Mouse (Mus musculus): ENCODE data around the gene St6galnac1. TPM values are rescaled to one million over a fixed set of nuclear protein-coding genes. Genes with fewer than 3 reads are reported as not detected.
A peak's percentile ranks its signal among the peaks of the same experiment; 100 is the strongest.

St6galnac1 gene
- polyA plus RNA-seq, 1 experiment from 2014 or later: not detected

DNA sequence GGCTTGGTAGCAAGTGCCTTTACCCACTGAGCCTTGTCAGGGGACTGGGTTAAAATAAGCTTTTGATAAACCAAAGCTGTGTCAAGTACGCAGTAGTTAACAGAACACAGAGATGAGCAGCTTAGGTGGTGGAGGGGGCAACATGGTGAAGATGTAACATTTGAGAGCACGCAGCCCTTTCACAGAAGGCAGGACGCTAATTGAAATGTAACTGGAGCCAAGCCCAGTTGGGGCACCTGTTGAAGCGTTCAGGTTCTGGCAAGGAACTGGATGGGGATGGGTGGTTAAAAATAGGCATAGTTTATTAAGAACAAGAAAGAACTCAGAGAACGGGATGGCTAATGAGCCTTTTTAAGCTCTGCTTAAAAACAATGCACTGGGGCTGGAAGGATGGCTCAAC lies 24.1 kb upstream of the St6galnac1 start:
- Histone ChIP-seq H3K27me3 (replicated peaks; ENCODE audit: control insufficient read depth, insufficient read depth, low read length) (no peaks in the 10 kb centered on the region), H3K9ac (ENCODE audit: low read depth, low read length) (no peak overlapping the region), H3K4me1 (replicated peaks; ENCODE audit: control insufficient read depth, insufficient read depth, low read length) (no peaks in the 10 kb centered on the region), H3K4me3 (ENCODE audit: low read depth, low read length) (no peak overlapping the region), H3K4me2 (no peak overlapping the region), H3K36me3 (ENCODE audit: control insufficient read depth, insufficient read depth, low read length) (no peaks in the 10 kb centered on the region), H3K27ac (ENCODE audit: low read depth, low read length) (no peak overlapping the region), H3K9me3 (ENCODE audit: control insufficient read depth, low read length) (no peaks in the 10 kb centered on the region)
- DNase-seq (ENCODE audit: low spot score): no peak
- ATAC-seq (replicated peaks; ENCODE audit: low FRiP score): no peak
- 85% methylated on average over 5 of the region's 5 CpGs for WGBS

- DNase-seq (ENCODE audit: low spot score) (no peak), ATAC-seq (replicated peaks; ENCODE audit: low FRiP score) (no peak)
- H3K4me2 ChIP-seq: no peak overlapping the region
- H3K9me3 ChIP-seq (ENCODE audit: control insufficient read depth, low read length): no peaks in the 10 kb centered on the region
- H3K27me3 ChIP-seq (replicated peaks; ENCODE audit: control insufficient read depth, insufficient read depth, low read length): no peaks in the 10 kb centered on the region
- H3K9ac ChIP-seq (ENCODE audit: low read depth, low read length): no peak overlapping the region
- 86% methylated on average over 10 of the region's 10 CpGs for WGBS
- H3K4me1 ChIP-seq (replicated peaks; ENCODE audit: control insufficient read depth, insufficient read depth, low read length): no peaks in the 10 kb centered on the region
- no peaks in the 10 kb centered on the region for H3K36me3 ChIP-seq (ENCODE audit: control insufficient read depth, insufficient read depth, low read length)
- H3K4me3 ChIP-seq (ENCODE audit: low read depth, low read length): no peak overlapping the region
- H3K27ac ChIP-seq (ENCODE audit: low read depth, low read length): no peak overlapping the region
Observed at GRCm38 (mm10) chr11:116784221-116784620, 8.9 kb upstream of the St6galnac1 start.

DNA sequence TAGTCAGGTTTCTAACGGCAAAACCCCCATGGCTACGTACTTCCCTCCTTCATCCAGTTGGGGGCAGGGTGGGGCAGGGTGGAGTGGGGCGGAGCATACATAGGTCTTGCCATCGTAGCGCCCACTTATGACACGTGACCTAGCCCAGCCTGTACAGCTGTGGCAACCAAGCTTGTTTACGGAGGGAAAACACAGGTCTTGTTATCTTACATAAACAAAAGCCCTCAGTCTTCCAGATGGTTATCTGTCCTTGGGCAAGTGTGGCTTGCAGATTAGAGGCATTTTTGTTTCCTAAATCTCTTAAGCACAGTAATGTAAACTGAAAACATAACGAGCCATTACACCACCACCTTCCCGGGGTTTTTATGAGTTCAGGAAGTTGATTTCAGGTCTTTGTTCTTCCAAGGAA lies 7.4 kb upstream of the St6galnac1 start:
- Histone ChIP-seq H3K9ac (ENCODE audit: low read depth, low read length) (no peak overlapping the region), H3K4me3 (ENCODE audit: low read depth, low read length) (no peak overlapping the region), H3K27ac (ENCODE audit: low read depth, low read length) (no peak overlapping the region), H3K4me2 (peak overlapping the region; percentile 6; the same call in 1 of the 2 replicates), H3K36me3 (ENCODE audit: control insufficient read depth, insufficient read depth, low read length) (no peaks in the 10 kb centered on the region), H3K4me1 (replicated peaks; ENCODE audit: control insufficient read depth, insufficient read depth, low read length) (no peaks in the 10 kb centered on the region), H3K27me3 (replicated peaks; ENCODE audit: control insufficient read depth, insufficient read depth, low read length) (no peaks in the 10 kb centered on the region), H3K9me3 (ENCODE audit: control insufficient read depth, low read length) (no peaks in the 10 kb centered on the region)
- ATAC-seq (replicated peaks; ENCODE audit: low FRiP score) (peak; percentile 78), DNase-seq (ENCODE audit: low spot score) (no peak)
- 38% methylated on average over 9 of the region's 9 CpGs for WGBS

DNA sequence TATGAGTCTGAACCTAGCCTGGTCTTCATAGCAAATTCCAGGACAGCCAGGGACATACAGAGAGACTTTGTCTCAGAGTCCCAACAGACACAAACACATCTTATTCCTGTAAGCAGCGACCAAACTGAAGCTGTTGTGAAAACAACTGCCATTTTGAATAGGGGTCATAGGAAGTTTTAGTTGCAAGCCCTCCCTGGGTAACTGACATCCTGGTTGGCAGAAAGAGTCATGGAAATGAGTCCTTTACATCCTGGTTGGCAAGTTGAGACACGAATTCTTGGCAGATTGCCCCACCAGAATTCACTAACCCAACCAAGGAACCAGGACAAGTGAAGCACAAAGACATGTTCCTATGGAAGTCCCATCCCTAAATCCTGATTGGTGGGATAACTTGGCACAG lies 2.1 kb downstream of the St6galnac1 start:
- Histone ChIP-seq H3K4me3 (ENCODE audit: low read depth, low read length) (no peak overlapping the region), H3K27me3 (replicated peaks; ENCODE audit: control insufficient read depth, insufficient read depth, low read length) (no peaks in the 10 kb centered on the region), H3K36me3 (ENCODE audit: control insufficient read depth, insufficient read depth, low read length) (no peaks in the 10 kb centered on the region), H3K9me3 (ENCODE audit: control insufficient read depth, low read length) (no peaks in the 10 kb centered on the region), H3K27ac (ENCODE audit: low read depth, low read length) (no peak overlapping the region), H3K4me1 (replicated peaks; ENCODE audit: control insufficient read depth, insufficient read depth, low read length) (no peaks in the 10 kb centered on the region), H3K9ac (ENCODE audit: low read depth, low read length) (no peak overlapping the region), H3K4me2 (no peak overlapping the region)
- WGBS: 37% methylated on average over 2 of the region's 2 CpGs
- no peak for DNase-seq (ENCODE audit: low spot score)
- no peak for ATAC-seq (replicated peaks; ENCODE audit: low FRiP score)

DNA sequence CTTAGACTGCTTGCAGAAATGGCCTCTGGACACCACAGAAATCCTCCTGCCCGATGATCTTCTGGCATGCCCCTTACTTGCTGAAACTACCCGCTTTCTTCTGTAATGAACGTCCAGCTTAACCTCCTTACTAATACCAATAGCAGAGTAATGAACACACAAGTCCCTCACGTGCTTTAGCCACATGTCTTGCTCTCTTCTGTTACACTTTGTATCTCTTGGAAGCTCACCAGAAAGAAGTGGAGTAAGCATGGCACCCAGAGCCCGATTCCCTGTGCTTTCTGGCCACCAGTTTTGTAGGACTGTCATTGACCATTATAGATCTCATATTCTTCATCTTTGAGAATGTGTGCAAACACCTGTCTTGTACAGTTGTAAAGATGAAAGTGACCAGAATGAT lies 5.4 kb downstream of the St6galnac1 start:
- no peak for DNase-seq (ENCODE audit: low spot score)
- Histone ChIP-seq H3K27ac (ENCODE audit: low read depth, low read length) (no peak overlapping the region), H3K4me3 (ENCODE audit: low read depth, low read length) (no peak overlapping the region), H3K9ac (ENCODE audit: low read depth, low read length) (no peak overlapping the region), H3K4me1 (replicated peaks; ENCODE audit: control insufficient read depth, insufficient read depth, low read length) (no peaks in the 10 kb centered on the region), H3K4me2 (no peak overlapping the region), H3K36me3 (ENCODE audit: control insufficient read depth, insufficient read depth, low read length) (no peaks in the 10 kb centered on the region), H3K9me3 (ENCODE audit: control insufficient read depth, low read length) (no peaks in the 10 kb centered on the region), H3K27me3 (replicated peaks; ENCODE audit: control insufficient read depth, insufficient read depth, low read length) (no peaks in the 10 kb centered on the region)
- no peak for ATAC-seq (replicated peaks; ENCODE audit: low FRiP score)
- 82% methylated on average over 5 of the region's 5 CpGs for WGBS

GRCm38 (mm10) chr11:116764946-116765345 lies 10.4 kb downstream of the St6galnac1 start:
- Histone ChIP-seq H3K4me1 (replicated peaks; ENCODE audit: control insufficient read depth, insufficient read depth, low read length) (no peaks in the 10 kb centered on the region), H3K4me2 (no peak overlapping the region), H3K9ac (ENCODE audit: low read depth, low read length) (no peak overlapping the region), H3K27me3 (replicated peaks; ENCODE audit: control insufficient read depth, insufficient read depth, low read length) (no peaks in the 10 kb centered on the region), H3K9me3 (ENCODE audit: control insufficient read depth, low read length) (no peaks in the 10 kb centered on the region), H3K4me3 (ENCODE audit: low read depth, low read length) (no peak overlapping the region), H3K36me3 (ENCODE audit: control insufficient read depth, insufficient read depth, low read length) (no peaks in the 10 kb centered on the region), H3K27ac (ENCODE audit: low read depth, low read length) (no peak overlapping the region)
- no peak for ATAC-seq (replicated peaks; ENCODE audit: low FRiP score)
- no peak for DNase-seq (ENCODE audit: low spot score)
- WGBS: 81% methylated on average over 2 of the region's 2 CpGs

DNA sequence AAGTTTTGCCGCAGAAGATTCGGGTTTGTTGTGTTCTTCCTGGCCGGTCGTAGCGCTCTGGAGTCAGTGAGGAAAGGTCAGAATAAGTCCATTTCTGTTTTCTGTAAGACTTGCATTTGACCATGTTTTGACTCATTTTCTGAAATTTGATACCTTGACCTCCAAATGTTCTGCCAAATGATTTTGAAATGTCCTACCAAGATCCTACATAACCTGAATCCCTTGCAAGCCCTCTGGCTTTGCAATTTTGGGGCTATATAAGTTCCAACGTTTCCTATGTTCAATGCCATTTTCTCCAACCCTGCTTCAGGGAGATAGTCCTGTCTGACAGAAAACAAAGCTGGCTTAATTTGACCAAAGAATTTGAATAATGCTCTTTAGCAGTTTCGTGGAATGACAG lies 11.0 kb downstream of the St6galnac1 start:
- H3K4me1 ChIP-seq (replicated peaks; ENCODE audit: control insufficient read depth, insufficient read depth, low read length): no peaks in the 10 kb centered on the region
- H3K9me3 ChIP-seq (ENCODE audit: control insufficient read depth, low read length): no peaks in the 10 kb centered on the region
- no peak overlapping the region for H3K4me3 ChIP-seq (ENCODE audit: low read depth, low read length)
- H3K9ac ChIP-seq (ENCODE audit: low read depth, low read length): no peak overlapping the region
- ATAC-seq (replicated peaks; ENCODE audit: low FRiP score): no peak
- H3K27me3 ChIP-seq (replicated peaks; ENCODE audit: control insufficient read depth, insufficient read depth, low read length): no peaks in the 10 kb centered on the region
- H3K36me3 ChIP-seq (ENCODE audit: control insufficient read depth, insufficient read depth, low read length): no peaks in the 10 kb centered on the region
- 91% methylated on average over 7 of the region's 7 CpGs for WGBS
- DNase-seq (ENCODE audit: low spot score): no peak
- no peak overlapping the region for H3K27ac ChIP-seq (ENCODE audit: low read depth, low read length)
- no peak overlapping the region for H3K4me2 ChIP-seq

GRCm38 (mm10) chr11:116755191-116755590 lies 20.1 kb downstream of the St6galnac1 start:
- H3K27me3 ChIP-seq (replicated peaks; ENCODE audit: control insufficient read depth, insufficient read depth, low read length): no peaks in the 10 kb centered on the region
- no peaks in the 10 kb centered on the region for H3K9me3 ChIP-seq (ENCODE audit: control insufficient read depth, low read length)
- no peak overlapping the region for H3K4me2 ChIP-seq
- H3K4me3 ChIP-seq (ENCODE audit: low read depth, low read length): no peak overlapping the region
- 78% methylated on average over 4 of the region's 4 CpGs for WGBS
- no peaks in the 10 kb centered on the region for H3K36me3 ChIP-seq (ENCODE audit: control insufficient read depth, insufficient read depth, low read length)
- H3K27ac ChIP-seq (ENCODE audit: low read depth, low read length): no peak overlapping the region
- no peak overlapping the region for H3K9ac ChIP-seq (ENCODE audit: low read depth, low read length)
- H3K4me1 ChIP-seq (replicated peaks; ENCODE audit: control insufficient read depth, insufficient read depth, low read length): no peaks in the 10 kb centered on the region
- no peak for ATAC-seq (replicated peaks; ENCODE audit: low FRiP score)
- no peak for DNase-seq (ENCODE audit: low spot score)

- no peak overlapping the region for H3K4me2 ChIP-seq
- 75% methylated on average over 5 of the region's 5 CpGs for WGBS
- no peak overlapping the region for H3K4me3 ChIP-seq (ENCODE audit: low read depth, low read length)
- no peaks in the 10 kb centered on the region for H3K36me3 ChIP-seq (ENCODE audit: control insufficient read depth, insufficient read depth, low read length)
- DNase-seq (ENCODE audit: low spot score) (no peak), ATAC-seq (replicated peaks; ENCODE audit: low FRiP score) (no peak)
- H3K27ac ChIP-seq (ENCODE audit: low read depth, low read length): no peak overlapping the region
- no peak overlapping the region for H3K9ac ChIP-seq (ENCODE audit: low read depth, low read length)
- no peaks in the 10 kb centered on the region for H3K4me1 ChIP-seq (replicated peaks; ENCODE audit: control insufficient read depth, insufficient read depth, low read length)
- H3K9me3 ChIP-seq (ENCODE audit: control insufficient read depth, low read length): no peaks in the 10 kb centered on the region
- no peaks in the 10 kb centered on the region for H3K27me3 ChIP-seq (replicated peaks; ENCODE audit: control insufficient read depth, insufficient read depth, low read length)
Observed at GRCm38 (mm10) chr11:116753674-116754470, 21.4 kb downstream of the St6galnac1 start.

All from liver, embryonic 11.5 days (tissue).